Mouse (Mus musculus): ENCODE measurements around the gene Gm20388. TPM values are rescaled to one million over a fixed set of nuclear protein-coding genes. Genes with fewer than 3 reads are reported as not detected.
"Not testable (repeated sequence)": the region's sequence is repeated elsewhere in the genome, so short reads cannot be mapped to it uniquely, and the experiment has no call there.

Gm20388 gene
- total RNA-seq, 2 experiments from 2014 or later, result 11.4 to 18.1 TPM

DNA sequence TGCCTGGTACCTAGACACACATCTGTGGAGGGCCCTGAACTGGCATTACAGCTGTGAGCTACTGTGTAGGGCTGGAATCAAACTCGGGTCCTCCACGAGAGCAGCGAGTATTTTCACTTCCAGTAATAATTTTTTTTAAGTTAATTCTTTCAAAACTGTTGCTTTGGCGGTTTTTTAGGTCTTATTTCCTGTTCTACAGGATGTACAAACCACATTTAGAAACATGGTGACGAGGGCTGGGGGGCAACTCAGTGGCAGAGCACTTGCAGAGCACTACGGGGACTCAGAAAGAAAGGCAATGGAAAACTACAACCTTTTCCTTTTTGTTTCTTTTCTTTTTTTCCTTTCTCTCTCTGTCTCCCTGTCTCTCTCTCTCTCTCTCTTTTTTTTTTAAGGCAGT lies 3123.5 kb downstream of the Gm20388 start:
- no peak for ATAC-seq (replicated peaks; ENCODE audit: low FRiP score, low TSS enrichment, poor library complexity, severe bottlenecking)

DNA sequence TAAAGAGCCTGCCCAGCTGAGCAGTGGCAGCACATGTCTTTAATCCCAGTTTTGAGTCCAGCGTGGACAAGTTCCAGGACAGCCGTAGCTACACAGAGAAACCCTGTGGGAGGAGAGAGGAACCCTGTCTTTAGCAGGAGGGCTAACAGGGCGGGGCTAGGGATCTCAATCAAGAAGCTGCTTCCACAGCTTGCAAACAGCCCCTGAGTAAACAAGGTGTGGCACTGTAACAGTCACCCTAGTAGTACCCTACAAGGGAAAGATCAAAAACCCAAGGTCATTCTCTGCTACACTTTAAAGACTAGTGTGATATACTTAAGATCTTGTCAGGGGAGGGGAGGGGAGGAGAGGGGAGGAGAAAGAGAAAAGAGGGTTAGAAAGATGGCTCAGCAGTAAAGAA lies 3126.3 kb downstream of the Gm20388 start:
- ATAC-seq (replicated peaks; ENCODE audit: low FRiP score, low TSS enrichment, poor library complexity, severe bottlenecking), result peak; percentile 85

DNA sequence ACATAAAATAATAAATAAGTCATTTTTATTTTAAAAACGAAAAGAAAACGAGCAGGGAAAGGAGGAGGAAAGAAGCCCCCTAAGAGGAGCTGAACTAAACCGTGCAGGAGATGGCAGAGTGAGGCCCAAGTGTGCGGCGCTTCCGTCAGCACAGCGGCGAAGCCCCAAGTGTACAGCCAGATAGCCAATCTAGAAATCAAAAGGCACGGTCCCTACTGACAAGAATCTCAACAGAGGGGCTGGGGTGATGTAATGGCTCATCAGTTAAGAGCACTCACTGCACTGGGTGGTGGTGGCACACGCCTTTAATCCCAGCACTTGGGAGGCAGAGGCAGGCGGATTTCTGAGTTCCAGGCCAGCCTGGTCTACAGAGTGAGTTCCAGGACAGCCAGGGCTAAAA lies 3126.8 kb downstream of the Gm20388 start:
- no peak for ATAC-seq (replicated peaks; ENCODE audit: low FRiP score, low TSS enrichment, poor library complexity, severe bottlenecking)

DNA sequence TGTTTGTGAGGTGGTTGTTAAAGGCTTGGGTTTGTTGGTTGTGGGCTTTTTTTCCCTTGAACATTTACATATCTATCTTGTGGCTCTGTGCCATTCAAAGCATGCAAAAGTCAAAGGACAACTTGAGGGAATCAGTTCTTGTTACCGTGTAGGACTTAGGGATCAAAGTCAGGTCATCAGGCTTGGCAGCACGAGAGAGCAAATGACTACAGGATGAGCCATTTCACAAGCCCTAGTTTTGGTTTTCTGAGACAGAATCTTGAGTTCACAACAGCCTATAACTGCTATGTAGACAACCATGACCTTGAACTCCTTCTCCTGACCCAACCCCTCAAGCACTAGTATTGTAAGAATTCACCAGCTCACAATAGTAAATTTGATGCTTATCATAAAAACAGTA lies 3127.7 kb downstream of the Gm20388 start:
- no peak for ATAC-seq (replicated peaks; ENCODE audit: low FRiP score, low TSS enrichment, poor library complexity, severe bottlenecking)

DNA sequence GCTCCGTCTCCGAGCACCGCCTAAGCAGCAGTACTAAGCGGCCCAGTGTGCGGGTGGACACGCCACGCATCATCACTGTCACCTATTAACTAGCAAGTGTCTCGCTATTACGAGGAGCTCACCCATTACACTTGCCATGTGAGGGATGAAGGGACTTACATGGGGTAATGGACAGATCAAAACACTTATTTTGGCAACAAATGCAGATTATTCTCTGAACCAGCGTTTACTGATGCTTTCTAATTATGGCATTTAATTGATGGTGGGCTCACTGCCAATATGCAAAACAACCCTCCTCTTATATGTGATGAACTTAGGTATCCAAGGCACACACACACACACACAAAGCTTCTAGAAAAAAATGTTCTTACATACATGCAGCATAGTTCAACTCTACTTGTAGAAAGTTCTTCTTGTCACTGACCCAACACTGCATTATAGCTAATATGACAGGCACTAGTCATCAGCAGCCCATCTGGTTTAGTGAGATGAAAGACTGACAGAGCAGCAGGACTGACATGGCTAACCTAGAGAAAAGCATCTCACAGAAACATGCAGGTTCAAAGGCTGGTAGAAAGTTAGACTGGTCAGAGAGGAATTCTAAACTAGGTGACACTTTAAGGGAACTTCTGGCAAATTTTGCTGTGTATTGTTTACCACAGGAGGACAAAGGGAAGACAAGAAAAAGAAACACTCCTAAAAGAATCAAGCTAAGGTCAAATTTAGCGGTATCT lies 3128.9 kb downstream of the Gm20388 start:
- ATAC-seq (replicated peaks; ENCODE audit: low FRiP score, low TSS enrichment, poor library complexity, severe bottlenecking), result no peak

DNA sequence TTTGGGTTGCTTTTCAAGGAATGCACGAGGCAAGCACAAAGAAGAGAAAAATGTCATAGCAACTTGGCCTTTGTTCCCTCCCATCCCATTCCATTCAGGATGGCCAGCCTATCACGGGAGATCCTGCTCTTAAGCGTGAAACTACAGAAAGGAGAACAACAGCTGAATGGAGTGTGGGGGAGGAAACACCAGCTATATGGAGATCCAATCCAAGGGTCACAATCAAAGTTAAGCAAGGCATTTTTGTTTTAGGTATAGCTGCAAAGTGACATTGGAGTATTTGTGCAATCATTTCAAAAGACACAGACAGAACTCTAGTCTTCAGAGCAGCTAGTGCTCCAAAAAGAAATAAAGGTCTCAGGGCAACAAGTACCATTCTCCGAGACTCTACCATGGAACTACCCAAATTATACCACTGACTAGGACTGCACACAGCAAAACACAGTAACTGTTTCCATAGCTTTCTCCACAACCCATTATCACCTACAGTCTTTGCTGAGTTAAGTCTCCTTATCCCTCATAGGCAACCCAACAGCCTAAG lies 3129.5 kb downstream of the Gm20388 start:
- no peak for ATAC-seq (replicated peaks; ENCODE audit: low FRiP score, low TSS enrichment, poor library complexity, severe bottlenecking)

DNA sequence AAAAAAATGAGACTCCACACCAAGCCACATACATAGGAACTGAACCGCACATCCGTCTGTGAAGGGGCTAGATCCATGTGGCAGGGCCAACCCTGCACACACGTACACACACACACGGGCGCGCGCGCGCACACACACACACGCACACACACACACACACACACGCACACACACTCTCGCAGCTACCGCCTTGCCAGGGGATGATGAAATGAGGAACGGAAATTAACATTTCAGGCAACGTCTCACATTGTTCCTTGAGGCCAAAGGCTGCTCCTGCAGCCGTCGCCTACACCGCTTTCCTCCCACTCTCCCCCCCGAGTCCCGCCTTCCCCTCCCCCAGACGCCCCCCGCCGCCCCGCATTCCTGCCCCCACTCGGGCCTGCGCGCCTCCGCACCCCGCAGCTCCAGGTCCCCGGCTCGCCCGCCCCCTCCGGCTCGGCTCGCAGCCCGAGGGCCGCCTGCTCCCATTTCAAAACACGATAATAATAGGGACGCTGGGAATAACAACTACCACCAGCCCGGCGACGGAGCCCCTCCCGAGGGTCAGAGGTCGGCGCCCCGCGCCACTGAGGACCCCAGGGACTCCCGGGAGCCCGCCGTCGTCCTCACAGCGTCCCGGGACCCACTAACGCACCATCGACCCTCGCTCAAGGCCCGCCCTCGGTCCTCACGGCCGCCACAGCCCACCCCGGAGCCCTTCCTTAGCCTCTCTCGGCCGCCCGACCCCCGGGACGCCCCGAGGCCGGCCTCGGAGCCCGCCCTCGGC lies 3130.6 kb downstream of the Gm20388 start:
- ATAC-seq (replicated peaks; ENCODE audit: low FRiP score, low TSS enrichment, poor library complexity, severe bottlenecking), result no peak

DNA sequence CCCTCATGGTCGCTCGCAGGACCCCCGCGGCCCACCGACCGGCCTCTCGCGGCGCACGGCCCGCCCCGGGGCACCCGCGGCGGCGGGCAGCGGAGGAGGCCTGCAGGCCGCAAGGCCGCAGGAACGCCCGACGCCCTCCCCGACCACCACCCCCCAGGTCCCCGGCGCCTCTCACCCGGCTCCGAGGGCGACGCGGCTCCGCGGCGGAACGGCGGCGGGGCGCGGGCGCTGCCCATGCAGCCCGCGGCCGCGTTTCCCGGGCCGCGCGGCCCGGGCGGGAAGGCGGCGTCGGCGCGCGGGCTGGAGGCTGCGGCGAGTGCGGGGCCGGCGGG lies 3131.1 kb downstream of the Gm20388 start:
- ATAC-seq (replicated peaks; ENCODE audit: low FRiP score, low TSS enrichment, poor library complexity, severe bottlenecking), result no peak

DNA sequence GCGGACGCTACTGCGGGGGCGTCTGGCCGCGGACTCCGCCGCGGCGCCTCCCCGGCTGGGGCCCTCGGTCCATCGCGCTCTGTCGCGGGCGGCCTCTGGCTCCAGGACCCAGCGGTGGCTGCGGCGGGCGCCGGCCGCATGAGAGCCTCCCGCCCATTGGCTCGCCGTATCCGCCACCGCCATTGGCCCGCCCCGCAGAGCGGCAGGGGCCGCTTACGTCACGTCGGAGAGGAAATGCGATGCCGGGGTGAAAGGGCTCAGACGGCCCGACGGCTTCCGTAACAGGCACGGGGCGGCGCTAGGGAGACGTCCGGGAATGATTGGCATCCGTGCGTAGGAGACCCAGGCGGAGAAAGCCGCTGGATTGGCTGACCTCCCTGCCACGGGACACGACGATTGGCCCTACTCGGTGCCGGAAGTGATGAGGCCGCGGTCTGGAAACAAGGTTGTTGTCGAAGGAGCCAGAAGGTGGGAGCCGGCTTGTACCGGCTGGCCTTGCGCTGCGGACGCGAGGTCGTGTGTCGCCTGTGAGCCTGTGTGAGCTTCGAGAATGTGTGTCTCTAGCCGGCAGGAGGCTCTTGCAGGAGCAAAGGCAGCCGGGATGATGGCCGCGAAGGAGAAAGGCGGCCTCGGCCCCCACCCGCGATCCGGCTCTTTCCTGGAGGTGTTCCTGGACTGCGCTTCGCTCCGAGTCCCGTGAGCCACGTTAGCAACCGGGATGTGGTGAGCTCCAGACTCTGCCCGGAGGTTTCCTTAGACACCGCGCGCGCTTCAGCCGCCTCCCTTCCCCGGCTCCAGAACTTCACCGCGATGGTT lies 3131.7 kb downstream of the Gm20388 start, which contains the start of gene Ankrd11:
TSS of gene Ankrd11 (minus strand) at position 120 of the 816 bp plus-strand sequence.
- ATAC-seq (replicated peaks; ENCODE audit: low FRiP score, low TSS enrichment, poor library complexity, severe bottlenecking), result peak; percentile 97

DNA sequence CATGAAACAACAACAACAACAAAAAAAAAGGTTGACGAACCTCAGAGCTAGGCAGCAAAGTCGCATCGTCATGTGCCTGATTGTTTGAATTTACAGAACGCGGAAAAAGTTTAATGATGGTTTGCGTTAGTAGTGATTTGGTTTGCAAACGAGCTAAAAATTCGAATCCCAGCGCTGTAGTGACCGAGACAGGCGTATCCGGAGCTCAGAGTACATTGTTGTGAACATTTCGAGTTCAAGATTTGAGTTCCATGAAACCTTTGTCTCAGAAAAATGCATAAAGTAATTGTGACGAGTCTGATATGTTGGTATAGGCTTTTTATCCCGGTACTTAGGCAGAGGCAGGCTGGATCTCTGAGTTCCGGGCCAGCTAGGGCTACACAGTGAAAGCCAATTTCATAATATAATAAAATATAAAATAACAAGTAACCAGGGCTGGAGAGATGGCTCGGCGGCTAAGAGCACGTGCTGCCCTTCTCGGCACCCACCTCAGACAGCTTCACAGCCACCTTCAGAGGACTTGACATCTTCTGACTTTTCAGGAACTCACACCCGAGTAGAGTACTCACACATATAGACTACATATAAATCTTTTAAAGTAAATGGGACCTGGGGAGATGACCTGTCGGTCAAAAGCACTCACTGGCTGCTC lies 3132.5 kb downstream of the Gm20388 start:
- no peak for ATAC-seq (replicated peaks; ENCODE audit: low FRiP score, low TSS enrichment, poor library complexity, severe bottlenecking)

DNA sequence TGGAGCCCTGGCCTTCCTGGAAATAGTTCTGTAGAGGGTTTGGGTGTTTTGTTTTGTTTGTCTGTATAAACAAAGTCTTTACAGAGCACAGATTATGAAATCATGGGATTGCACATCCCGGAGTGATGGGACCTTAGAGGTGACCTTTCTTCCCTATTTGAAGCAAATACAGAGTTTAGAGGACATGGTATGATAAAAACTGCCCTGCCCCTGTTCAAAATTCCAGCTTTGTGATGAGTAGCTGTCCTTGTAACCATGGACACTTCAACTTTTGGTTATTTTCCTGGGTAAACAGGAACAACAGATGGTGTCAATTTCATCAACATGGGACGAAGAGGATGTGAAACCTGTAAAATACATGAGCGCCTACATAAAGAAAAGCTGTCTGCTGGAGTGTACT lies 3133.3 kb downstream of the Gm20388 start:
- no peak for ATAC-seq (replicated peaks; ENCODE audit: low FRiP score, low TSS enrichment, poor library complexity, severe bottlenecking)

DNA sequence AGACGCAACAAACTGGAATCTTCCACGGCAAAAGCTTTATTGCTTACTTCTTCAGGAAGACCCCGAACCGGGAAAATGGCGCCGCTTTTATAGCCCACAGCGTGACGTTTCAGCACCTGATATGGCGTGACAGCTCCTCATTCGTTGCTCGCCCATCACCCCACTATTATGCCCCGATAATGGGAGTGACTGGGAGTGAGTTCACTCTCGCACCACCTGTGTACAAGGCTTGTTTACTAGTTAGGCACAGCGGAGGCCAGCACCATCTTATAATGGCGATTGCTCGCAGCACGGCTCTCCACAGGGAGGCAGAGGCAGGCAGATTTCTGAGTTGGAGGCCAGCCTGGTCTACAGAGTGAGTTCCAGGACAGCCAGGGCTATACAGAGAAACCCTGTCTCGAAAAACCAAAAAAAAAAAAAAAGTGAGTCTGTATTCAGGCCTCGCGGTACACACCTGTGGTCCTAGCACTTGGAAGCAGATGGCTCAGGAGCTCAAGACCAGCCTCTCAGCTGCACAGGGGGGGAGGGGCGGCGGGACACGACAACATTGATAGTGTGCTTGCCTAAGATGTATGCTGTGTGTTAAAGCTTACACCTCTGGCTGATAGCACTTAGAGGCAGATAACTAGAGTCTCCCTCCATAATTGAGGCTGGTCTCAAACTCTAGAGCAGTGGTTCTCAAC lies 3134.2 kb downstream of the Gm20388 start:
- ATAC-seq (replicated peaks; ENCODE audit: low FRiP score, low TSS enrichment, poor library complexity, severe bottlenecking), result not testable (repeated sequence)

DNA sequence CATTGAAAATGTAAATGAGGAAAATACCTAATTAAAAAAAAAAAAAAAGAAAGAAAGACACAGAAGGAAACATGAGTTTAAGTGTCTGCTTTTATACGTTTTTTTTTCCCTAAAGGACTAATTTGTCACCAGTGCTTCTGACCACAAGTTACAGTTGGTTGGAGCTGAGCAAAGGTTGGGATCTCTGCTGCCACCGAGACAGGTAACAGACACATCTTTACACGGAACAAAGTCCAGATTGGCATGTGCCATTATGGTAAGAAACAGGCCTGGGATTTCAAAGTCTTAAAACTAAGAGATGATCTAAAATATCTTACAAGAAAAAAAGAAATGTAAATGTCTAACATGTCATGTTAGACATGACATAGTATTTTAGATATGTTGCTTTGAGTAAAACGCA lies 3136.1 kb downstream of the Gm20388 start:
- no peak for ATAC-seq (replicated peaks; ENCODE audit: low FRiP score, low TSS enrichment, poor library complexity, severe bottlenecking)

DNA sequence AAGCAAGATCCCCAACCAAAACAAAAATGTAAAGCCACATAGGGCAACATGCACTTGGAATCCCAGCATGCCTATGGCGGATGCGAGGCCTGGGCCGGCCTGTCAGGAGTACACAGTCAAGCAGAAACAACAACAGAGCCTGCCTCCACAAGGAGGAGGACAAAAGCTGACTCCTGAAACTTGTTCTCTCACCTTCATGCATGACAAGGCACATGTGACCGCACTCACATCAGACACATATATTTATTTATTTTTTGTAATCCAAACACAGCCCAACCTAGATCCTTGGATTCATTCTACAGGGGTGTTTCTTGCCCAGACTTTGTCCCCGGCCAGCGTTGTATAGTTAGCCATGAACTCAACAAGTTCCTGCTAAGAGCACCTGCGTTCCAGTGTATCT lies 3137.2 kb downstream of the Gm20388 start:
- ATAC-seq (replicated peaks; ENCODE audit: low FRiP score, low TSS enrichment, poor library complexity, severe bottlenecking), result no peak

DNA sequence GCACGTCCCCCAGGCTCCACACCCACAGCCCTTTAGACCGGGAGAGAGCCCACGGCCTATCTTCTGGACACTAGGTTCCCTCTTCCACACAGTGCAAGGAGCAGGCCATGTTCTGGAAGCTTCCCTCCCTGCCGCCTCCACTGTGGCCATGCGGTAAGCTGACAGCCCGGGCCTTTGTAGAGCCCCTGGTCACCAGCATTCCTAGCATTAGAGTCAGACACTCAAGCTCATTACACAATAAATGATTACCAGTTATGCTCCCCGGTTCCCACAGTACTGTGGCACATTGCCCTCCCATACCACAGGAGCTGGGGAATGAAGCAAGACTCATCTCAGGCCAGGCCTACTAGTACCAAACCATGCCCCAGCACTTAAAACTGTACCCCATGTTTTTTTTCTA lies 3137.8 kb downstream of the Gm20388 start:
- no peak for ATAC-seq (replicated peaks; ENCODE audit: low FRiP score, low TSS enrichment, poor library complexity, severe bottlenecking)

DNA sequence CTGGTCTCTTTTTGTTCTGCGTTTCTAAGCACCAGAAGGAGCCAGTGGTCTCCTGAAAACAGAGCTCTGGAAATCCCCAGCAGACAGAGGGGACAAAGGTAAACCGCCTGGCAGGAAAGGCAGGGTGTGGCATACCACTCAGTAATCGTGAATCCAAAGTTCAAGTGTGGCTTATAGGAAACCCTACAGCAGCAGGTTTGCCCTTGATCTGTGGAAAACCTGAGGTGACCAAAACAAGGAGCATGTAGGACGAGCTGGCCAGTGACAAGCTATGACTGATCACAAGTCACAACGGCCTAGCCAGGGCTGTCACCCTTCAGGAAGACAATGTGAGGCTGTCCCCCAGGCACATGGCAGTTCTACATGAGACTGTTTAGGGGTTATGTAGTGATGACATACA lies 3140.8 kb downstream of the Gm20388 start:
- ATAC-seq (replicated peaks; ENCODE audit: low FRiP score, low TSS enrichment, poor library complexity, severe bottlenecking), result no peak

DNA sequence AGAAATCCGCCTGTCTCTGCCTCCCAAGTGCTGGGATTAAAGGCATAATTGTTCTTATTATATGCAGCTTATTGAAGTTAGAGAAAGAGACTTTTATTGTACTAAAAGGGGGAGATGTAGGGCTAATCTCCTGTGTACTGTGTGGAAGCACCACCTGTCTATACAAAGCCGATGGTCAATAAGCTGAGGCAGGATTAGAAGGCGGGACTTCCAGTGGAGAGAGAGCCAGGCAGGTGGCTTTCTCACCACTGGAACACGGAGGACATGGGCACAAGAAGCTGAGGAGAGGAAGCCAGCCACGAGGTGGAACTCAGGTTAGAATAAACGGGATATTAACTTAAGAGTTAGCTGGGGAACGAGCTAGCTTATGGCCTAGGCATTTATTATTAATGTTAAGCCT lies 3152.1 kb downstream of the Gm20388 start, which contains the start of gene Spg7:
TSS of gene Spg7 (plus strand) at position 222 of the 400 bp plus-strand sequence.
- no peak for ATAC-seq (replicated peaks; ENCODE audit: low FRiP score, low TSS enrichment, poor library complexity, severe bottlenecking)

DNA sequence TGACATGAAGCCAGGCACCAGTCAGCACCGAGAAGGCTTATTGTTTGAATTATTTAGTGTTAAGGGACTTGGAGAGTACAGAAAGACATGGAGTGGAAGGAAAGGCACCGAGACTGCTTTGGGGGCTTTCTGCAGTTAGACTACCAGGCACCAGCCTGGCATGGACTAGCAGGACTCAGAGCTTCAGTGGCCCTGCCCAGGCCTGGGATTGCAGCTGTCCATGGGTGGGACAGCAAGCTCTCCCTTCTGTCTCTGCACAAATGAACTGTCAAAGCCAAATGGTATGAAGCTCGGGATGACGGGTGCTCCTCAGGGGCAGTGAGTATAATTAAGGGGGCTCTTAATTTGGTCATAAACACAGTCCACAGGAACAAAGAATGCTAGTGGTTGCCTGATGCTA lies 3153.4 kb downstream of the Gm20388 start:
- ATAC-seq (replicated peaks; ENCODE audit: low FRiP score, low TSS enrichment, poor library complexity, severe bottlenecking), result no peak

DNA sequence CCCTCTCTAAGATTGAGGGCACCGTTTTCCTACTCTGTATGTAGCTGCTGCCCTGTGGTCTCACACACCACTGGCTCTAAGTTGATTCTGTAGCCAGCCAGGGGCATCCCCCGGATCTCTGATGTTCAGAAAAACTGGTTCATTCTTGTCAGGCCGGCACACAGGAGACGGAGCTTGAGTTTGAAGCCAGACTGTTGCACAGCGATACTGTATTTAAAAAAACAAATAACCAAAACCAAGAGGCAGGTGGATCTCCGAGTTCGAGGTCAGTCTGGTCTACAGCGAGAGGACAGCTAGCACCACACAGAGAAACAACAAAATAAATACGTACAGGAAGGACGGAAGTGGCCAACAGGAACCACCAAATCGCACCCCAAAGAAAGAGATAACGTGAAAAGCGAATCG lies 3154.2 kb downstream of the Gm20388 start:
- ATAC-seq (replicated peaks; ENCODE audit: low FRiP score, low TSS enrichment, poor library complexity, severe bottlenecking), result 0 out of 2 replicates have a peak, but pooled peaks have one; percentile 20

Data from megakaryocyte-erythroid progenitor cell, adult 5-6 weeks (primary cell).